Mouse (Mus musculus): Measurements from ENCODE around the gene Cfap126.
"Not testable (repeated sequence)": the region's sequence is repeated elsewhere in the genome, so short reads cannot be mapped to it uniquely, and the experiment has no call there.

The Cfap126 gene

DNA sequence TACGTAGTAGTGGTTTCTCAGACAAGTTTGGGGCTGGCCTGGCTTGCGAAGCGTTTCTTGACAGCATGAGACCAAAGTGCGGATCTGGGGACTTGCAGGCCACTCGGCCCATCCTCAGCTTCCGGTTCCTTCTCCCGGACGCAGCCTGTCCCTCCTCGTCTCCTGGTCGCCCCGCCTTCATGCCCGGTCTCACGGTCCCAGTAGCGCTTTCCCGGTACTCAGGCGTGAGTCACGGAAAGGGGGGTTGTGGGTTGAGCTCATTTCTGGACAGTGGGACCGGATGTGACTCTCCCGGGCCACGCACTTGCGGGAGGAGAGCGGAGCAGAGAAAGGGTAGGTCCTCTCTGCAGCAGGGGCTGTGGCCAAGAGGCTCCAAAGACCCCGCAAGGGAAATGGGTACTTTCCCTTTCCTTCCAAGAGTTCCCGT is at the start of gene Cfap126:
TSS of gene Cfap126 (plus strand) at position 46 of the 427 bp plus-strand sequence.
- DNase-seq (ENCODE audit: low spot score) = peak; percentile 88

DNA sequence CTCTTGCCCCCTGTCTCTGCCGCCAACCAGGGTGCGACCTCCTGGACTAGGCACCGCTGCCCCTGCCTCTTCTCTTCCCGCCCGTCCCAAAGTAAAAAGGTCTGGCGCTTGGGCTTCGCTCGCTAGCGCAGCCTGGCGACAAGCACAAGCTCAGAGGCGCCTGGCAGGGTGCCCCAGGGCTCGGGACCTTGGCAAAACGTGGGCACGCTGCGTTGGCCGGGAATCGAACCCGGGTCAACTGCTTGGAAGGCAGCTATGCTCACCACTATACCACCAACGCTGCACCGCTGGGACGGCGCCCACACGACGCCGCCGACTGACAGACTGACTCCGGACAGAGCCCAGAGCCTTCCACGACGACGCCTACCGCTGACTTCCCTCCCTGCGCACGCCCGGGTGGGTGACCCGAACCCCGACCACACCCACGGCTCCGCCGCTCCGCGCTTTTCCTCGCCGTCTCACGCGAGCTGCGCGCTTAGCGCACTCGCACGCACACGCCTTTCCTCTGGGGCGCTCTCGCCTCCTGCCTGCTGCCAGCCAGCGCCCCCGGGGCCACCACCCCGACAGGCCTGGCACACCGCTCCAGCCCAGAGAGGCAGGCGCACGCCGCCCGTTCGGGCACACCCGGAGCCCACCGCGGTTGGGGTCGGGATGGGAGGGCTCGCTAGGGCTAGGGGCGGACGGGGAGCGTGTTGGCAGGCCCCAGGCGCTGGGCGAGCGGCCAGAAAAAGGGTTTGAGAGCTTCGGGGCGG is 49.1 kb upstream of the Cfap126 start, which contains the start of gene Fcgr3:
TSS of gene Fcgr3 (minus strand) at position 445 of the 752 bp plus-strand sequence.
- DNase-seq (ENCODE audit: low spot score) = peak; percentile 94

DNA sequence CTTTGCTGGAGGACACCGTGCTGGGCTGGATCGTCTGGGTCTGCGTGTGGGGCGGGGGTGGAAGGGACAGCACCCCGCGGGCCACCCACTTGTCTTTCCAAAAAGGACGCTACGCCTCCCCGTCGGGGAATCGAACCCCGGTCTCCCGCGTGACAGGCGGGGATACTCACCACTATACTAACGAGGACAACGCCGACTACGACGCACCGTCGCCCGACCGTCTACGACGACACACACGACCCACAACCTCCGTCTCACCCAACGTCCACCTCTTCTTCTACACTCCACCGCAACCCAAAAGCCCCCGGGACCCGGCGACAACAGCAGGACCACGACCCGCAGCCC is 48.5 kb upstream of the Cfap126 start:
- not testable (repeated sequence) for DNase-seq (ENCODE audit: low spot score)

DNA sequence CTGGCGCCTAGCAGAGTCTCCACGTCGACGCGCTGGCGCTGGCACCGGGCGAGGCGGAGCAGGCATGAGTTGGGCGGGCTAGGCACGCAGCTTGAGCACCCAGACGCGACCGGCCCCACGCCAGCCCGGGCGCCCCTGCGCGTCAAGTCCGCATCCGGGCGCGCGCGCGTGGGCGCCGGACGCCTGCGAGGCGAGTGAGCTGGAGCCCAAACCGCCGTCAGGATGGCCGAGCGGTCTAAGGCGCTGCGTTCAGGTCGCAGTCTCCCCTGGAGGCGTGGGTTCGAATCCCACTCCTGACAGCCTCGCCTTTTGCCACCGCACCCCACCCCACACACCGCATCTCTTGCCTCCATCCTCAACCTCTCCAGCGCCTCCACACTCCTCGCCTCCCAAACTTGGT is 48.0 kb upstream of the Cfap126 start:
- DNase-seq (ENCODE audit: low spot score) = not testable (repeated sequence)

DNA sequence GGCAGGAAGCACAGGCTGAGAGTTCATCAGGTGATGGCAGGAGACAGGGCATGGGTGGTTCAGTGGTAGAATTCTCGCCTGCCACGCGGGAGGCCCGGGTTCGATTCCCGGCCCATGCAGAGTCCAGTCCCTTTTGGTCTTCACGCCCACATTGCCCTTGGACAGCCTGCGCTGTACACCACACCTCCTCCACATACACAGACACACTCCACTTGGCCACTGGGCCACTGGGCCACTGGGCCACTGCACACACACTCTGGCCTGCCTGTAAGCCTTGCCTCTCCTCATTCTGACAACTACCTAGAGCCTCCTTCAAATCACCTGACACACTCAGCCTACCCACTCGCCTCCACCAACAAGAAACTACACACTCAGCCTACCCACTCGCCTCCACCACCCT is 47.1 kb upstream of the Cfap126 start:
- DNase-seq (ENCODE audit: low spot score) = not testable (repeated sequence)

DNA sequence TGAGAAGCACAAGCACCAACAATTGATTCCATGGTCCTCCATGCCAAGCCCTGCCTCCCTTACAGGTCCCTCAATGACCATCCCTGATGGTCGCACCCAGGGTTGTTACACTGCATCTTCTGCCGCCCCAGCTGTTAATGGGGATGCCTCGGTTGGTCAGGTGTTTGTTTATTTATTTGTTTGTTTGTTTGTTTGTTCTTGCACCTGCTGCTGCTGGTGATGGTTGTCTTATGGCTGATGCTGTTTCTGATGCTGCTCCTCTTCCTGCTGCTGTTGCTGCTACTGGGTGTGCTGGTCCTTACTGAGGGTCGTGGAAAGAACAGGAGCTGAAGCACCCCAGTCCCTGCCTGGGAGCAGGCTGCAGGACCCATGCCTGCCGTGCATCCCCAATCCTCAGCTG is 45.8 kb upstream of the Cfap126 start:
- not testable (repeated sequence) for DNase-seq (ENCODE audit: low spot score)

DNA sequence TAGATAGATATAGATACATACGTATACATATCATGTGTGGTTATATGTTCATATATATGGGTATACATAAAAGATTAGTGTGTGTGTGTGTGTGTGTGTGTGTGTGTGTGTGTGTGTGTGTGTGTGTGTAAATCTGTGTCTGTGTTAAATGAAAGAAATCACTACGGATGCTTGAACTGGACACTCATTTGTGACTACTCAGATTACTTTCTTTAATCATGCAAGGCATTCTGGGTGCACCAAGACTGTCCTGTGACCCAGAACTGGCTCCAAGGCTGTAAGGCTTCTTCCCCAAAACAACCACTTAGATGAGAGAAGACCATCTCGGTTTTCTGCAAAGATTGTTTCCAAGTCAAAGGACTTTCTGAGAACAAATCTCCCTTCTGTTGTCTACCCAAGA is 44.2 kb upstream of the Cfap126 start:
- not testable (repeated sequence) for DNase-seq (ENCODE audit: low spot score)

DNA sequence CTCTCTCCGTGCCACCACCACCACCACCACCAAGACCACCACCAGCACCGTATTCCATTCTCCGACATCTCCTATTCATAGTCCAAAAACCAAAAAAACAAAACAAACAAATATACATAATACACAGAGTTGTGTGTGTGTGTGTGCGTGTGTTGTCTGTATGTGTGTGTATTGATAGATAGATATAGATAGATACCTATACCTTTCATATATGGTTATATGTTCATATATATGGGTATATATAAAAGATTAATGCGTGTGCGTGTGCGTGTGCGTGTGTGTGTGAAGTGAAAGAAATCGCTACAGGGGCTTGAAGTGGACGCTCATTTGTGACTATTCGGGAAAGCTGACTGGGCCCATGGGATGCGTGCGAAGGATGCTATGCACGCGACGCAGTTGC is 42.8 kb upstream of the Cfap126 start:
- DNase-seq (ENCODE audit: low spot score) = not testable (repeated sequence)

DNA sequence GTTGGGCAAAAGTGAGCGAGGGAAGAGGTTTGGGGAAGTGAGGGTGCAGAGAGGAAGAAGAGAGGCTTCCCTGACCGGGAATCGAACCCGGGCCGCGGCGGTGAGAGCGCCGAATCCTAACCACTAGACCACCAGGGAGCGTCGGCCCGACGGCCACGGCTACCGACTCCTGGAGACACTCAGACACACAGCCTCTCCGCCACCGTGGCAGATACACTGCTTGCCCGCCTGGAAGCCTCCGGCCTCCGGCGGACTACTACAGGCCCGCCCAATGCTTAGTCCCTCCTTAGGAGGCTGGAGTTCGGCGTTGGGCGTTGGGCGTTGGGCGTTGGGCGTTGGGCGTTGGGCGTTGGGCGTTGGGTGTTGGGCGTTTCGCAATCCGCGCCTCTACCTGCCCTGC is 42.0 kb upstream of the Cfap126 start:
- not testable (repeated sequence) for DNase-seq (ENCODE audit: low spot score)

DNA sequence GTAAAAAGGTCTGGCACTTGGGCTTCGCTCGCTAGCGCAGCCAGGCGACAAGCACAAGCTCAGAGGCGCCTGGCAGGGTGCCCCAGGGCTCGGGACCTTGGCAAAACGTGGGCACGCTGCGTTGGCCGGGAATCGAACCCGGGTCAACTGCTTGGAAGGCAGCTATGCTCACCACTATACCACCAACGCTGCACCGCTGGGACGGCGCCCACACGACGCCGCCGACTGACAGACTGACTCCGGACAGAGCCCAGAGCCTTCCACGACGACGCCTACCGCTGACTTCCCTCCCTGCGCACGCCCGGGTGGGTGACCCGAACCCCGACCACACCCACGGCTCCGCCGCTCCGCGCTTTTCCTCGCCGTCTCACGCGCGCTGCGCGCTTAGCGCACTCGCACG is 41.5 kb upstream of the Cfap126 start:
- not testable (repeated sequence) for DNase-seq (ENCODE audit: low spot score)

DNA sequence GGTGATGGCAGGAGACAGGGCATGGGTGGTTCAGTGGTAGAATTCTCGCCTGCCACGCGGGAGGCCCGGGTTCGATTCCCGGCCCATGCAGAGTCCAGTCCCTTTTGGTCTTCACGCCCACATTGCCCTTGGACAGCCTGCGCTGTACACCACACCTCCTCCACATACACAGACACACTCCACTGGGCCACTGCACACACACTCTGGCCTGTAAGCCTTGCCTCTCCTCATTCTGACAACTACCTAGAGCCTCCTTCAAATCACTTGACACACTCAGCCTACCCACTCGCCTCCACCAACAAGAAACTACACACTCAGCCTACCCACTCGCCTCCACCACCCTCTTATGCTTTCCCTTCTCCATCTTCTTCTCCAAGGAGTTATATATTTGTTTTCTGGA is 39.4 kb upstream of the Cfap126 start:
- peak; percentile 83 for DNase-seq (ENCODE audit: low spot score)

DNA sequence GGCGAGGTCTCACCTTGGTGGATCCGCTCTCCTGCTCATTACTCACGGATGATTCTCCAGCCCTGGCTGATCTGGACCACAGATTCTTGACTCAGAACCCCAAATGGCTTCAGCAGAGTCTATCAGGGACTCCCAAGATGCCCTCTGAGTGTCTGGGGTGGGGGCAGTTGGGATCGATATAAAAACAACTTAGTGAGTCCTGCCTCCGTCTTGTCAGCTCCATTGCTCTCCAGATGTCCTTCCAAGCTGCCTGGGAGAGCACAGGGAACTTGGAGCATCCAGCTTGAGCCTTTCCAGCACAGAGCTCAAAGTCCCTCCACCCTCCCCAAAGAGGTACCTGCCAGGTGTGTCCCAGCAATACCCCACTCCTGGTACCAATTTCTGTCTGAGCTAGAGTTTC is 37.5 kb upstream of the Cfap126 start:
- not testable (repeated sequence) for DNase-seq (ENCODE audit: low spot score)

DNA sequence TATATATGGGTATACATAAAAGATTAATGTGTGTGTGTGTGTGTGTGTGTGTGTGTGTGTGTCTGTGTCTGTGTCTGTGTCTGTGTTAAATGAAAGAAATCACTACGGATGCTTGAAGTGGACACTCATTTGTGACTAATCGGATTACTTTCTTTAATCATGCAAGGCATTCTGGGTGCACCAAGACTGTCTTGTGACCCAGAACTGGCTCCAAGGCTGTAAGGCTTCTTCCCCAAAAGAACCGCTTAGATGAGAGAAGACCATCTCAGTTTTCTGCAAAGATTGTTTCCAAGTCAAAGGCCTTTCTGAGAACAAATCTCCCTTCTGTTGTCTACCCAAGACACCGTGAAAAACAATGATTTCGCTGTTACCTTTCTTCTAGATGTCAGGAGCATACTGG is 36.5 kb upstream of the Cfap126 start:
- DNase-seq (ENCODE audit: low spot score) = not testable (repeated sequence)

DNA sequence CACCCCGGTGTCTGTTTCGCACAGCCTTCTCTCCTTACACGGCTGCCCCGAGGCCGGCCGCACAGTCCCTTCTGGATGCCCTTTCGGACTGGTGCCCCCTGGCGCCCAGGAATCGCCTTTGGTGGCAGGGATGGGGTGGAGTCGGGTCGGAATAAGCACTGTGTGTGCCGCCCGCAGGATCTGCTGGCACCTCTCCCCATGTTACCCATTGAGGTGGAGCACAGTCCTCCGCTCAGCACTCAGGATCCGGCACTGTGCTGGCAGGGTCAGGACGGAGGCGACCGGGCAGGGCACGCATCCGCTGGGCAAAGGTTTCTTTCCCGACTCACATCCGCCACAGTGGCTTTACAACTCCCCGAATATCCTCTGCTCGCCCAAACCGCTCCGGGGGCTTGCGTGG is 35.8 kb upstream of the Cfap126 start:
- not testable (repeated sequence) for DNase-seq (ENCODE audit: low spot score)

DNA sequence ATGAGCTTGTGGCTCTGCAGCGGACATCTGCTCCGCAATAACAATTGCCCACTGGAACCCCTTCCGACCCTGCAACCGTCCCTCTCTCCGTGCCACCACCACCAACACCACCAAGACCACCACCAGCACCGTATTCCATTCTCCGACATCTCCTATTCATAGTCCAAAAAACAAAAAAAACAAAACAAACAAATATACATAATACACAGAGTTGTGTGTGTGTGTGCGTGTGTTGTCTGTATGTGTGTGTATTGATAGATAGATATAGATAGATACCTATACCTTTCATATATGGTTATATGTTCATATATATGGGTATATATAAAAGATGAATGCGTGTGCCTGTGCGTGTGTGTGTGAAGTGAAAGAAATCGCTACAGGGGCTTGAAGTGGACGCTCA is 35.3 kb upstream of the Cfap126 start:
- DNase-seq (ENCODE audit: low spot score) = not testable (repeated sequence)

DNA sequence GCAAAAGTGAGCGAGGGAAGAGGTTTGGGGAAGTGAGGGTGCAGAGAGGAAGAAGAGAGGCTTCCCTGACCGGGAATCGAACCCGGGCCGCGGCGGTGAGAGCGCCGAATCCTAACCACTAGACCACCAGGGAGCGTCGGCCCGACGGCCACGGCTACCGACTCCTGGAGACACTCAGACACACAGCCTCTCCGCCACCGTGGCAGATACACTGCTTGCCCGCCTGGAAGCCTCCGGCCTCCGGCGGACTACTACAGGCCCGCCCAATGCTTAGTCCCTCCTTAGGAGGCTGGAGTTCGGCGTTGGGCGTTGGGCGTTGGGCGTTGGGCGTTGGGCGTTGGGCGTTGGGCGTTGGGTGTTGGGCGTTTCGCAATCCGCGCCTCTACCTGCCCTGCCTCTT is 34.4 kb upstream of the Cfap126 start:
- DNase-seq (ENCODE audit: low spot score) = not testable (repeated sequence)

DNA sequence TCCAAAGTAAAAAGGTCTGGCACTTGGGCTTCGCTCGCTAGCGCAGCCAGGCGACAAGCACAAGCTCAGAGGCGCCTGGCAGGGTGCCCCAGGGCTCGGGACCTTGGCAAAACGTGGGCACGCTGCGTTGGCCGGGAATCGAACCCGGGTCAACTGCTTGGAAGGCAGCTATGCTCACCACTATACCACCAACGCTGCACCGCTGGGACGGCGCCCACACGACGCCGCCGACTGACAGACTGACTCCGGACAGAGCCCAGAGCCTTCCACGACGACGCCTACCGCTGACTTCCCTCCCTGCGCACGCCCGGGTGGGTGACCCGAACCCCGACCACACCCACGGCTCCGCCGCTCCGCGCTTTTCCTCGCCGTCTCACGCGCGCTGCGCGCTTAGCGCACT is 33.9 kb upstream of the Cfap126 start:
- not testable (repeated sequence) for DNase-seq (ENCODE audit: low spot score)

DNA sequence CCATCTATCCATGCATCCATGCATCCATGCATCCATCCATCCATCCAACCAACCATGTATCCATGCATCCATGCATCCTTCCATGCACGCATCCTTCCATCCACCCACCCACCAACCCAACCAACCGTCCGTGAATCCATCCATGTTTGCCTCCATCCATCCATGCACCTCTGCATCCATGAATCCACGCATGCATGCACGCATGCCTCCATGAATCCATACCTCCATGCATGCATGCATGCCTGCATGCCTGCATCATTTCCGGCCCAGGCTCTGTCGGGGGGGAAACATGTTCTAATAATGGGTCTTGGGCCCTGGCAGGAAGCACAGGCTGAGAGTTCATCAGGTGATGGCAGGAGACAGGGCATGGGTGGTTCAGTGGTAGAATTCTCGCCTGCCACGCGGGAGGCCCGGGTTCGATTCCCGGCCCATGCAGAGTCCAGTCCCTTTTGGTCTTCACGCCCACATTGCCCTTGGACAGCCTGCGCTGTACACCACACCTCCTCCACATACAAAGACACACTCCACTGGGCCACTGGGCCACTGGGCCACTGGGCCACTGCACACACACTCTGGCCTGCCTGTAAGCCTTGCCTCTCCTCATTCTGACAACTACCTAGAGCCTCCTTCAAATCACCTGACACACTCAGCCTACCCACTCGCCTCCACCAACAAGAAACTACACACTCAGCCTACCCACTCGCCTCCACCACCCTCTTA is 32.0 kb upstream of the Cfap126 start:
- not testable (repeated sequence) for DNase-seq (ENCODE audit: low spot score)

DNA sequence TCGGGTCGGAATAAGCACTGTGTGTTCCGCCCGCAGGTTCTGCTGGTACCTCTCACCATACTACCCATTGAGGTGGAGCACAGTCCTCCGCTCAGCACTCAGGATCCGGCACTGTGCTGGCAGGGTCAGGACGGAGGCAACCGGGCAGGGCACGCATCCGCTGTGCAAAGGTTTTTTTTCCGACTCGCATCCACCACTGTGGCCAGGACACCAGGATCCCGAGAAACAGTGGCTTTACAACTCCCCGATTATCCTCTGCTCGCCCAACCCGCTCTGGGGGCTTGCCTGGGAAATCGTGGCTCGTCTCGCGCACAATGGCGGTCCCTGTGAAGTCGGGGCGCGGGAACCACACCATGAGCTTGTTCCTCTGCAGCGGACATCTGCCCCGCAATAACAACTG is 28.0 kb upstream of the Cfap126 start:
- no peak for DNase-seq (ENCODE audit: low spot score)

DNA sequence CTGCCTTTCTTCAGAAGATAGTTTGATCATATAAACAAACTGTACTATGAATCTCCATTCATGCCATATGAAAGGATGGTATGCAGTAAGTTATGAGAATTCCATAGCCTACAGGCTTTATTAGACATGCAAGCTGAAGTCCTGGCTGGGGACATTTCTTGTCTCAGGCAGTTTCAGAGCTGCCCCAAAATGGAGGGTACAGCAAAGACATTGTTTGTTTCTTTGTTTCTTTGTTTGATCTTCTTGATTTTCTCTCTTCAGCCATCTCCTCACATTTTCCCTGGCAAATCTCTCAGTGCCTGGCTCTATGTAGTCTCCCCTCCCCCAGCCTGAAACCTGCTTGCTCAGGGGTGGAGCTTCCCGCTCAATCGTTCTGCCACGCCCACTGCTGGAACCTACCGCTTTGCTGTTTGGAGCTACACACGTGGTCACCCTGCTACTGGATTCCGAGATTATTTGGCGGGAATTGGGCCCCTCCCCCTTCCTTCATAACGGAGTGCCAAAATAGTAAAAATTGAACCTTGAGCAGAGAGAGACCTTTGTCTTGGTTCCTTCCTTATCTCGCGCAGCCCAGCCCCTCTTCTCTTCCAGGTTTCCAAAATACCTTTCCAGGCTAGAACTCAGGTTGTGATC is 25.4 kb upstream of the Cfap126 start:
- not testable (repeated sequence) for DNase-seq (ENCODE audit: low spot score)

DNA sequence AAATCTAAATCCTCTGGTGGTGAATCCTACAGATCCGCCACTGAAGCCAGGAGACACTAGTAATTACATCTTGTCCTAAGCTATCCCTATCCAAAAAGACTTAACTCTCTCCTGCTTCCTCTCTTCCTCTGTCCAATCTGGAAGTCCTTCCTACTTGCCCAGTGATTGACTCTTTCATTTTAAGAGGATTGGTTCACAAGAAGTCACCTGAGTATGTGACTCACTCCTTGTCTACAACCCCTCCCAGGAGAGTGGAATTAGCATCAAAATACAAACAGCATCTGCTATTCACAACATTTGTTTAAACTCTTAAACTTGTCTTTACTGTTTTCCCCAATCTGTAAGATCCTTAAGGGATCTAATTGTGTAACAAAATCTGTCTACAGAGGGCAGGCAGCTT is 23.8 kb upstream of the Cfap126 start:
- DNase-seq (ENCODE audit: low spot score) = no peak

DNA sequence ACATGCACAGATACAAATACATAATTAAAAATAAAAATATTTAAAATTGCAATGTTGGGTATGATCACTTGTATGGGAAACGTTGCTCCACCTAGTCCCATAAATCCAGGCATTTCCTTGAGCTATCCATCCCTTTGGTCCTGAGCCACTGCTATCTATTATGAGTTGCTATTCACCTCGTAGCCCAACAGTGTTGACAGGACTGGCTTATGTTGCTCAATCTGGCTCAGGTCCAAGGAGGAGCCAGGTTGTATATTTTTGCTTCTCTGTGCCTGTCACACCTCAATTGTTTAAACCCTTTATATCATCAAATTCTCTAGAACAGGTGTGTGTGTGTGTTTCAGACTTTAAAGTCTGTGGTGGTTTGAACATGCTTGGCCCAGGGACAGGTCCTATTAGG is 23.0 kb upstream of the Cfap126 start:
- DNase-seq (ENCODE audit: low spot score) = no peak

DNA sequence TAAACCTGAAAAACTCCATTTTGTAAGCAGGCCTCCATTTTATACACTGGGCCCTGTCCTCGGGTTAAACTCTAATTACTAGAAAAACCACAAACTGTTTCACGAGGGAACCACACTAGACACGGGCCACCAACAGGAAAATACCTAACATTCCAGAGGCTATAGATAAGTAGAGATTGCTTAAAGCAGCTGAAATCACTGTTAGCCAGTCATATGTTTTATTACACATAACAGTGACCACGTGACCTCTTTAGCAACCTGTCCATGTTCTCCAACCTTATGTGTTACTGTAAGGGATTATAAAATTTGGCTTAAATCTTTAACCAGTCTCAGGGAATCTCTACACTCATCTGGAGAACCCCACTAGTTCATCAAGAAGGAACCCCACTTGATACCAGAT is 19.3 kb upstream of the Cfap126 start:
- no peak for DNase-seq (ENCODE audit: low spot score)

All from yolk sac, embryonic 10.5 days (tissue).